Mouse (Mus musculus) embryonic fibroblast, embryonic 13.5 days (primary cell): ENCODE measurements around the gene Camk1. TPM values are rescaled to one million over a fixed set of nuclear protein-coding genes. Genes with fewer than 3 reads are reported as not detected.
A peak's percentile ranks its signal among the peaks of the same experiment; 100 is the strongest.

ENCODE experiments used
- H3K27ac ChIP-seq: 2 replicates; pipeline ENCODE4 v1.5.1; 2012; ENCODE audit warnings: low read length, control low read depth, inconsistent platforms; ENCODE audit not compliant: insufficient read depth
- H3K4me1 ChIP-seq: 2 replicates; pipeline ENCODE4 v1.6.1; 2011; ENCODE audit warnings: low read length; ENCODE audit not compliant: control insufficient read depth, insufficient read depth
- H3K4me3 ChIP-seq: 2 replicates; pipeline ENCODE4 v1.5.1; 2011; ENCODE audit warnings: mild to moderate bottlenecking, control low read depth, low read length; ENCODE audit not compliant: insufficient read depth
- CTCF ChIP-seq: IDR thresholded peaks from 2 replicates; pipeline ENCODE4 v1.5.1; 2011; ENCODE audit warnings: mild to moderate bottlenecking, control low read depth, low read length, moderate library complexity, borderline replicate concordance; ENCODE audit not compliant: insufficient read depth
- POLR2A ChIP-seq: IDR thresholded peaks from 2 replicates; pipeline ENCODE4 v1.6.1; 2011; ENCODE audit warnings: low read depth, mild to moderate bottlenecking, control low read depth, low read length, moderate library complexity
- polyA plus RNA-seq: library from polyadenylated mRNA; stranded (reverse); fragments of >200 nt; gene quantifications from 2 replicates; pipeline ENCODE4 v1.2.4, GENCODE M21; 2011; ENCODE audit warnings: low read depth; ENCODE audit not compliant: missing spikeins, insufficient read length

Gene Camk1
- polyA plus RNA-seq, result 56.3 and 66.6 TPM in 2 replicates

GRCm38 (mm10) chr6:113343177-113344092, at the start of gene Camk1:
Gene Camk1 (minus strand): TSS chr6:113343984.
- no peak within 1 kb of the TSS for H3K27ac ChIP-seq
- peak within 1 kb of the TSS; percentile 58 for H3K4me3 ChIP-seq
- H3K4me1 ChIP-seq, result peaks cover 10% of the 10 kb centered on the region
- peak; percentile 92 for TF ChIP-seq POLR2A
- TF ChIP-seq CTCF, result no peak

DNA sequence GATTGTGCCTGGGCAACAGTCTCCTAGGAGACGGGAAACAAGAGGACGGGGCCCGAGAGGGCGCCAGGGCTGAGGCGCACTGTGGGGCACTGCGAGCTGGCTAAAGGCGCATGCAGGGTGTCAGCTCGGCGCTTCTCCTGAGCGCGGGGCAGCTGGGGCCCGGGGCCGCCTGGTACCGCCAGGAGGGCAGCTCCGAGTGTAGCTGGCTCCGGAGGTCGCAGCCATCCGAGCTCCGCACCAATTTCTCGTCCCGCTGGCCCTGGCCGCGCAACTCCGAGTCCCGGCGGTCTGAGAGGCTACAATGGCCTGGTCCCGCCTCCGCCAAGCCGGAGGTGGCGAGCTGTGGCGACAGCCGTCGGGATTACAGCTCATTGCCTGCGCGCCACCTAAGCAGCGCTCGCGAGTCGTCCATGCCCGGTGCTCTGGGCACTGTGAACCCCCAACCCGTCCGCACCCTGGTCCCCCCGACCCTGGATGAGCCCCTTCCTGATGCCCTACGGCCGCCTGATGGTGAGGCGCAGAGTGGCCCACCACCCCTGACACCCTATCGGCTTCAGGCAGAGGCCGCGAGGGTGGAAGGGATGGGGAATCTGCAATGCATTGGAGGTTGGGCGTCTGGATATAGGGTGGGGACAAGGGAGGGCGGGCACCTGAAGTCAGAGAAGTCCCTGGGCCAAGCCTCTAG, 48.7 kb upstream of the Camk1 start:
- TF ChIP-seq CTCF (no peak), POLR2A (no peak)
- H3K4me1 ChIP-seq, result no peaks in the 10 kb centered on the region; the same call in 1 of the 2 replicates
- no peak overlapping the region for H3K27ac ChIP-seq
- H3K4me3 ChIP-seq, result no peak overlapping the region

DNA sequence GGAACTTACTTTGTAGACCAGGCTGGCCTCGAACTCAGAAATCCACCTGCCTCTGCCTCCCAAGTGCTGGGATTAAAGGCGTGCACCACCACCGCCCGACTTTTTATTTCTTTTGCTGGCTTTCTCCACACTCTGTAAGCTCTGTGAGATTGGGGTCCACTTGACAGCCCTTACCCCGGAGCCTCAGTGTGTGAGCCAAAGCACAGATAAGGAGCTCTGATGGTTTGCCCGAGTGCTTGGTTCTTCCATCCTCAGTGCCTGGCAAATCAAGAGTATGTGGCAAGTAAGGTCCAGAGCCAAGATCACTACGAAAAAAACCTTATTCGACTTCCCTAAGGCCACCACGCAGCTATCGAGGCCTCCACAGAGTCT, 48.2 kb upstream of the Camk1 start:
- Histone ChIP-seq H3K4me3 (no peak overlapping the region), H3K27ac (no peak overlapping the region), H3K4me1 (no peaks in the 10 kb centered on the region; the same call in 1 of the 2 replicates)
- TF ChIP-seq POLR2A (no peak), CTCF (no peak)

GRCm38 (mm10) chr6:113390715-113391114, 46.9 kb upstream of the Camk1 start:
- TF ChIP-seq CTCF, result no peak
- no peak for TF ChIP-seq POLR2A
- no peaks in the 10 kb centered on the region; the same call in 1 of the 2 replicates for H3K4me1 ChIP-seq
- H3K4me3 ChIP-seq, result no peak overlapping the region
- no peak overlapping the region for H3K27ac ChIP-seq

- no peak within 1 kb of the TSS for H3K4me3 ChIP-seq
- TF ChIP-seq POLR2A, result no peak
- TF ChIP-seq CTCF, result no peak
- H3K27ac ChIP-seq, result no peak within 1 kb of the TSS
- H3K4me1 ChIP-seq, result no peaks in the 10 kb centered on the region; the same call in 1 of the 2 replicates
Measured at GRCm38 (mm10) chr6:113388960-113389359, 45.2 kb upstream of the Camk1 start, which contains the start of gene Ttll3. Gene Ttll3 (plus strand): TSS chr6:113389260.

DNA sequence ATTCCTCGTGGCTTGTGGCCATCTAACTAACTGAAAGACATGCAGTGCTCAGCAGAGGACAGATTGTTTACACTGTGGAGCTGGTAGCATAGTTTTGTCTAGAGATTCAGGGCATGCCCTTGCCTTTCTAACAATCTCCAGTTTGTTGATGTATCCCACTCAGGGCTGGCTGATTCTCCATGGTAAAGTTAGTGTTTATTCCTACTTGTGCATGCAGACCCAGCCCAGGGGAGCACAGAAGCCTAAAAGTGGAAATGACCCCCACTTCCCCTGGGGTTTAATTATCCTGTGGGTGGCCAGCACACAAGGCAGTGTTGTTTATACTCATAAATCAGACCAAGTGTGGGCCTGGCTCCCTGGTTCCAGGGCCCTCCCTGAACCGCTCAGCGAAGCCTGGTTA, 42.2 kb upstream of the Camk1 start:
- no peaks in the 10 kb centered on the region; the same call in 1 of the 2 replicates for H3K4me1 ChIP-seq
- TF ChIP-seq POLR2A (no peak), CTCF (no peak)

DNA sequence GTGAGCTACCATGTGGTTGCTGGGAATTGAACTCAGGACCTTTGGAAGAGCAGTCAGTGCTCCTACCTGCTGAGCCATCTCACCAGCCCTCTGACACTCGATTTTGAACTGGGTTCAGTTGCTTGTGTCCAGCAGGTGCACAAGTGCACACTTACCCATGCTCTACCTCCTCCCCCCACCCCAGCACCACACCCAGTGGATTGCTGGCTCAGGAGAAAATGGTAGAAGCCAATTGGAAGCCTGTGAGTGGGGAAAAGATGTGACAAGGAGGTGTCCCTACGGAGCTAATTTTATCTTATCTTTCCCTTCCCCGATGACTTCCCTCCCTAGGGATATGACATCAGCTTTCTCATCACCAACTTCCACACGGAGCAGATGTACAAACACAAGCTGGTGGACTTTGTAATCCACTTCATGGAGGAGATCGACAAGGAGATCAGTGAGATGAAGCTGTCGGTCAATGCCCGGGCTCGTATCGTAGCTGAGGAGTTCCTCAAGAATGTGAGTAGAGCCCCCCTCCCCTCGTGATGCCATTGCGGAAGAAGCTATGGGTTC, 41.5 kb upstream of the Camk1 start:
- TF ChIP-seq POLR2A (no peak), CTCF (no peak)
- H3K27ac ChIP-seq, result no peak overlapping the region
- H3K4me3 ChIP-seq, result no peak overlapping the region
- H3K4me1 ChIP-seq, result peaks cover under 1% of the 10 kb centered on the region; the same call in 1 of the 2 replicates

More for the DNA sequence above, 42.2 kb upstream of the Camk1 start:
- Histone ChIP-seq H3K27ac (no peak overlapping the region), H3K4me3 (no peak overlapping the region)

DNA sequence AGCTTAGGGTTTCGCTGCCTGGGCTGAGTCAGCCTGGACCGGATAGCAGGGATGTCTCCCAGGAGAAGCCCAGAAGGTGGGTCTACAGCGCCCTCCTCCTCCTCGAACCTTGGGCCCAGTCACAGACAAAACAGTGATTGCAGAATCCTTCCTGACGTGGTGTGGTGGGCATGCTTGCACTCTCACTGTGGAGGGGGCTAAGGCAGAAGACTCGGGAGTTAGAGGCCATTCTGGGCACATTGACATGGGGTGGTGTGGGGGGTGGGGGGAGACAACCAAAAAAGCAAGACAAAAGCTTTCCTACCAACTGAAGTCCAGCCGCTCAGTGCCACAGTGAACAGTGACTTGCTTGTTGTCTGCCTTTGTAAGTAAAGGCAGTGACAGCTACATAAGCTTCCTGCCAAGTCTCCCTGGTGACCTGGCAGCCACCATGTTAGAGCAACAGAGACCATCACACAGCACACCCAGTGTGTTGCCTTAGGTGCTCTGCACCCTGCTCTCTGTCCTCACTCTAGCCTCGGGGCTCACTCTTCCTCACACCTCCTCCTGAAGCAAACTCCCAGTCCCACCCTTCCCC, 40.7 kb upstream of the Camk1 start:
- Histone ChIP-seq H3K4me3 (no peak overlapping the region), H3K4me1 (0 out of 2 replicates have a peak, but pooled peaks cover 3% of the 10 kb centered on the region), H3K27ac (no peak overlapping the region)
- no peak for TF ChIP-seq POLR2A
- no peak for TF ChIP-seq CTCF

- TF ChIP-seq CTCF (no peak), POLR2A (no peak)
- Histone ChIP-seq H3K27ac (no peak overlapping the region), H3K4me1 (peaks cover 7% of the 10 kb centered on the region; the same call in 1 of the 2 replicates), H3K4me3 (no peak overlapping the region)
Measured at GRCm38 (mm10) chr6:113380480-113380879, 36.7 kb upstream of the Camk1 start.
